Mouse (Mus musculus) ES-E14 (cell line): ENCODE measurements at regions not wholly inside any gene's neighbourhood (a gene's known extent, or its start where the extent isn't known, plus 50 kb on each side); places are given as distances from the start of the nearest gene placed in this dataset.

Experiments
- CHD2 ChIP-seq: IDR thresholded peaks from 2 replicates; pipeline ENCODE4 v1.6.1; 2014; ENCODE audit warnings: mild to moderate bottlenecking, low read depth, low read length, inconsistent platforms
- HCFC1 ChIP-seq: IDR thresholded peaks from 2 replicates; pipeline ENCODE4 v1.6.1; 2012; ENCODE audit warnings: low read length, inconsistent platforms, borderline replicate concordance; ENCODE audit not compliant: insufficient read depth
- MAFK ChIP-seq: IDR thresholded peaks from 2 replicates; pipeline ENCODE4 v1.6.1; 2014; ENCODE audit warnings: mild to moderate bottlenecking, low read depth, low read length, inconsistent platforms; ENCODE audit not compliant: insufficient read depth
- ZC3H11A ChIP-seq: IDR thresholded peaks from 2 replicates; pipeline ENCODE4 v1.6.1; 2012; ENCODE audit warnings: low read depth, mild to moderate bottlenecking, inconsistent platforms, low read length, borderline replicate concordance
- ZNF384 ChIP-seq: IDR thresholded peaks from 2 replicates; pipeline ENCODE4 v1.6.1; 2012; ENCODE audit warnings: low read depth, low read length, inconsistent platforms

DNA sequence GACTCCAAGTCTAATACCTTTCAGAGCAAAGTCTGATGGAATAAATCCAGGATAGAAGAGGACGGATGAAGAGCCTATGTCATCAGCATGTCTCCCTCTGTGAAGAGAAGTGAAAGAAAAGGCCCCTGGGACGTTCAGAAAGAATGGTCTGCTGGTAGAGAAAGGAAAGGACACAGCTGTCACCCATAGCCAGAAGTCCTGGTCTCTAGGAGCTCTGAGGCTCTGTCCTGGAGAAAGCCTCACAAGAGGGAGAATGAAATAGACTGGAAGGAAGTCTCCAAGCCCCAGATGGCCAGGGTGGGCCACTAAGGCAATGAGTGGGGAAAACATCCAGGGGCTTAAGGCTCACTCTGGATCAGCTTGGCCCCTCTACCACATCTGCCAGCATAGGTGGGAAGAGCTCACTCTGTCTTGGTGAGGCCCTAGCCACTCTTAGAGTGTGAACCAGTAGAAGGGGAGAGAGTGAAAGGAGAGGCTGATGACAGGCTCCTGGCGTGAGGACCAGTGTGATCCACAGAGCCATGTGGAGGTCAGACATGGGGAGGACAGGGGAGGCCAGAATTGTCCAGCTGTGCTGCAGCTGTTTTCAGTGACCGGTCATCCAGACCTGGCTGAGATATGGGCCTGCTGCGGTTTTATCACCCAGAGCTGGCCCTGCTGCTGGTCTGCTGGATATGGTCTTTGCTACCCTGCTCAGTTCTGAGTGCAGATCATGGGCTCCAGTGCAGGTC, 268.2 kb downstream of the Cyp26b1 start:
- TF ChIP-seq ZNF384 (no peak), CHD2 (no peak), MAFK (no peak), ZC3H11A (no peak), HCFC1 (no peak)
